Mouse (Mus musculus) forebrain, embryonic 12.5 days (tissue): Measurements from ENCODE around the gene Numa1. TPM values are rescaled to one million over a fixed set of nuclear protein-coding genes. Genes with fewer than 3 reads are reported as not detected.
"Not testable (repeated sequence)": the region's sequence is repeated elsewhere in the genome, so short reads cannot be mapped to it uniquely, and the experiment has no call there.

Experiments used
- ATAC-seq: fragments of 200-750 bp; cut with Nextera tagmentation; 2 replicates; pipeline ENCODE4 v1.8.0; 2017; ENCODE audit warnings: moderate TSS enrichment; ENCODE audit not compliant: low FRiP score
- H3K27ac ChIP-seq: fragments of 300-500 bp; sonication (generic); 2 replicates; pipeline ENCODE4 v1.5.1; 2016; ENCODE audit warnings: mild to moderate bottlenecking
- H3K27me3 ChIP-seq: fragments of 300-500 bp; sonication (generic); 2 replicates; pipeline ENCODE4 v1.6.1; 2016; ENCODE audit warnings: mild to moderate bottlenecking
- H3K36me3 ChIP-seq: fragments of 300-500 bp; sonication (generic); replicated peaks from 2 replicates; pipeline ENCODE4 v1.6.1; 2016; ENCODE audit warnings: mild to moderate bottlenecking
- H3K4me1 ChIP-seq: fragments of 300-500 bp; sonication (generic); 2 replicates; pipeline ENCODE4 v1.6.1; 2016
- H3K4me2 ChIP-seq: fragments of 300-500 bp; sonication (generic); 2 replicates; pipeline ENCODE4 v1.6.1; 2016; ENCODE audit warnings: mild to moderate bottlenecking, moderate library complexity
- H3K4me3 ChIP-seq: fragments of 300-500 bp; sonication (generic); replicated peaks from 2 replicates; pipeline ENCODE4 v1.5.1; 2016; ENCODE audit warnings: mild to moderate bottlenecking
- H3K9ac ChIP-seq: fragments of 300-500 bp; sonication (generic); 2 replicates; pipeline ENCODE4 v1.6.1; 2016; ENCODE audit warnings: mild to moderate bottlenecking
- H3K9me3 ChIP-seq: fragments of 300-500 bp; sonication (generic); 2 replicates; pipeline ENCODE4 v1.6.1; 2016
- WGBS: fragments of 180-500 bp; shearing (Covaris S2); methylation state at CpG from one replicate; pipeline ENCODE4 v1.1.7; 2016; 5-methylcytosine and 5-hydroxymethylcytosine counted together
- polyA plus RNA-seq: library from polyadenylated mRNA; unstranded; fragments of >200 nt; fragmentation: Nextera tagmentation; extraction: Ambion mirVana; gene quantifications from 2 replicates; pipeline ENCODE4 v1.2.1, GENCODE M21; 2016

Numa1 gene
- polyA plus RNA-seq, 1 experiment from 2014 or later, result 112 TPM

- H3K9ac ChIP-seq, result no peak overlapping the region
- 92% methylated on average over 4 of the region's 4 CpGs for WGBS
- H3K27me3 ChIP-seq, result no peaks in the 10 kb centered on the region
- peaks cover 13% of the 10 kb centered on the region for H3K4me1 ChIP-seq
- ATAC-seq, result no peak
- no peak overlapping the region for H3K4me3 ChIP-seq
- H3K27ac ChIP-seq, result no peak overlapping the region
- H3K9me3 ChIP-seq, result no peaks in the 10 kb centered on the region
- H3K4me2 ChIP-seq, result no peak overlapping the region
- peaks cover 14% of the 10 kb centered on the region; the same call in 1 of the 2 replicates for H3K36me3 ChIP-seq
These were observed 5.8 kb downstream of the Numa1 start for GRCm38 (mm10) chr7:101939758-101940157.

GRCm38 (mm10) chr7:101949008-101949407, 15.1 kb downstream of the Numa1 start:
- ATAC-seq, H3K4me3 ChIP-seq: not testable (repeated sequence)
- 91% methylated on average over 5 of the region's 5 CpGs for WGBS

GRCm38 (mm10) chr7:101951648-101952047, 17.7 kb downstream of the Numa1 start:
- no peaks in the 10 kb centered on the region for H3K9me3 ChIP-seq
- no peaks in the 10 kb centered on the region for H3K4me1 ChIP-seq
- no peak overlapping the region for H3K4me2 ChIP-seq
- H3K9ac ChIP-seq, result no peak overlapping the region
- H3K27me3 ChIP-seq, result no peaks in the 10 kb centered on the region
- no peak overlapping the region for H3K4me3 ChIP-seq
- H3K27ac ChIP-seq, result no peak overlapping the region
- peaks cover 3% of the 10 kb centered on the region; the same call in 1 of the 2 replicates for H3K36me3 ChIP-seq
- ATAC-seq, result no peak
- 92% methylated on average over 1 of the region's 1 CpGs for WGBS

More at GRCm38 (mm10) chr7:101949008-101949407, 15.1 kb downstream of the Numa1 start:
- H3K9ac ChIP-seq, H3K36me3 ChIP-seq, H3K27ac ChIP-seq, H3K9me3 ChIP-seq, H3K4me2 ChIP-seq, H3K27me3 ChIP-seq, H3K4me1 ChIP-seq: not testable (repeated sequence)

DNA sequence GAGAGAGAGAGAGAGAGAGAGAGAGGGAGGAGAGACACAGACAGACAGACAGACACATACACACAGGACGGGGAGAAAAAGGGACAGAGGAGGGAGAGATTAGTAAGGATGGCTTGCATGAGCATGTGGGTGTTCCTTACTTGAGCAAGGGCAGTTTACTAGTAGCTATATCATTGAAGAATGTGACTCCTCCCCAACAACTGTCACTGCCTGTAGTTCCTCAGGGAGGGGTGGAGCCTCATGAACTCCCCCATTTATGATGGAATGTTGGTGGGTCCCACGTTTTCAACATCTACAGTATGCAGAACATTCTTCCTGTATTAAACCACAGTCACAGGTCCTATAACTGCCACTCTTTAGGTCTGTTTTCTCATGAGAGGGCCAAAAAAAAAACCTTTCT, 18.2 kb downstream of the Numa1 start:
- ATAC-seq, result no peak
- Histone ChIP-seq H3K36me3 (peaks cover 3% of the 10 kb centered on the region; the same call in 1 of the 2 replicates), H3K27me3 (no peaks in the 10 kb centered on the region), H3K9me3 (no peaks in the 10 kb centered on the region), H3K4me1 (no peaks in the 10 kb centered on the region), H3K9ac (no peak overlapping the region), H3K27ac (no peak overlapping the region), H3K4me3 (no peak overlapping the region), H3K4me2 (no peak overlapping the region)
- WGBS, result 73% methylated on average over 2 of the region's 2 CpGs

DNA sequence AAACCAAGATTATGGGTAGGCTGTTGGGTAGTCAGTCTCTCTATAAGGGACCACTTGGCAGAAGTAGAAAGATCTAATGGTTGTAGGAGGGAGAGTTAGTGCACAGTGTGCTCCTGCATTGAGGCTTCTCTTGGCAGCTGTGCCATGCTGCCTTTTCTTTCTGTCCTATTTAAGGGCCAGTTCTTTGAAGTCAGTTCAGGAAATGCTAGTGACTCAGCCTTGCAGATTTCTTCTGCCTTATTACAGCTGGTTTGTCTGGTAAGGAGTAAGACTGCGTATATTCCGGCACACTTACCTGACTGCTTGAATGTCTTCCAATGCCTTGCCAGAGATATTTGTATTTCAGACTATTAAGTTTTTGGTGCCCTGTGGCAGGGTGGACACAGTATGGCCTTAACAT, 20.3 kb downstream of the Numa1 start:
- Histone ChIP-seq H3K4me3 (no peak overlapping the region), H3K27me3 (no peaks in the 10 kb centered on the region), H3K9ac (no peak overlapping the region), H3K9me3 (no peaks in the 10 kb centered on the region), H3K4me1 (no peaks in the 10 kb centered on the region), H3K4me2 (no peak overlapping the region), H3K36me3 (peaks cover 3% of the 10 kb centered on the region; the same call in 1 of the 2 replicates), H3K27ac (no peak overlapping the region)
- no peak for ATAC-seq
- 96% methylated on average over 2 of the region's 2 CpGs for WGBS

DNA sequence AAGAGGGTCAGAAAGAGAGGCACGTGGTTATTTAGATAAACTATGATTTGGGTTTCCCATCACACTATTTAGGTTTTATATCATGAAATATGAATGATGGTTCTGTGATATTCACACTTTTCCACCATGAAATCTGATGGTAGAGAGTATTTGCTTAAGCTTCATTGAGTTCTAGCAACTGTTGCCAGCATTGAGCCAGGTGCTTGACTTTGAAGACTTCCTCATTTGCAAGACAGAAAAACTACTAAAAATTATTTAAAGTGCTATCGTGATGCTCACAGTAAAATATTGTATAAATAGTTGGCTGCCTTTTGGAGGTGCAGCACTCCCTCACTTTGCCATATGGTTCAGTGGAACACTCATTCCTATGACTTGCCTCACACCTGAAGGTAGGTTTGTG, 21.4 kb downstream of the Numa1 start:
- Histone ChIP-seq H3K27ac (no peak overlapping the region), H3K9me3 (no peaks in the 10 kb centered on the region), H3K4me1 (peaks cover 8% of the 10 kb centered on the region; the same call in 1 of the 2 replicates), H3K4me2 (no peak overlapping the region), H3K4me3 (no peak overlapping the region), H3K27me3 (no peaks in the 10 kb centered on the region), H3K36me3 (peaks cover 3% of the 10 kb centered on the region; the same call in 1 of the 2 replicates), H3K9ac (no peak overlapping the region)
- 88% methylated on average over 2 of the region's 2 CpGs for WGBS
- no peak for ATAC-seq

DNA sequence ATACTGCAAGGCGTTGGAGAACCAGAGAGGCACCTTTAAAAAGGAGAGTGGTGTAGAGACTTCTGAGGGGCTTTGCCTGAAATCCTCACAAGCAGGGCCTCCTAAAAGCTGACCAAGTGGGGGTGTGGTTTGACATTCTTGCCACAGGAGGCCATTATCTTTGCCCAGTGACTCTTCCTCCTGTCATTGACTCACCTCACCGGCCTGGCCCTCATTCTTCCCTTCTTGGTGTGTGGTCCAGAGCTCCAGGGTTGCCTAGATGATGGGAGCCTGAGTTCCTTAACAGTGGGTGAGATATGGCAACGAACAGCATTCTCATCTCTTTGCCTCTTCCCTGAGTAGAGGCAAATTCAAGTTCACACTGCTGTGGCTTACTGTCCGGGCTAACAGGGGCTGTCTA, 22.0 kb downstream of the Numa1 start:
- no peak overlapping the region for H3K4me2 ChIP-seq

DNA sequence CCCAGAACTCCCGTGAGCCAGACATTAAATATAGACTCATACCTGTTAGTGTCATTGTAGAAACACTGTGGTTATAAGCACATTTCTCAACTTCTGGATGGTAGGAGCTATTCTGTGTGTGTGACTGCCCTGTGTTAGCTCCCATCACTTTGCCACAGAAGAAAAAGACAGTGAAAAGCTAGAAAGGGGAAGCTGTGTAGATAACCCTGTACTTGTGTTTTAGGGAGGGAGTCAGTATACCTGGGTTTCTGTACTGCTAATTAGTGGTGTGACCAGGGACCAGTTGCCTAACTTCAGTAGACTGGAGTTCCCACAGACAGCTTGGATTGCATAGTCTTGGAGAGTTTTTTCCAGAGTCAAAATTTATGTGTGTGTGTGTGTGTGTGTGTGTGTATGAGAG, 22.6 kb downstream of the Numa1 start:
- Histone ChIP-seq H3K9me3 (no peaks in the 10 kb centered on the region), H3K4me1 (peaks cover 8% of the 10 kb centered on the region; the same call in 1 of the 2 replicates), H3K4me3 (no peak overlapping the region), H3K27me3 (no peaks in the 10 kb centered on the region), H3K9ac (no peak overlapping the region), H3K27ac (no peak overlapping the region), H3K36me3 (peaks cover 3% of the 10 kb centered on the region; the same call in 1 of the 2 replicates), H3K4me2 (no peak overlapping the region)
- 89% methylated on average over 1 of the region's 1 CpGs for WGBS
- no peak for ATAC-seq

More for the DNA sequence above, 22.0 kb downstream of the Numa1 start:
- no peak overlapping the region for H3K4me3 ChIP-seq
- H3K27me3 ChIP-seq, result no peaks in the 10 kb centered on the region
- no peak for ATAC-seq
- H3K9ac ChIP-seq, result no peak overlapping the region
- H3K9me3 ChIP-seq, result no peaks in the 10 kb centered on the region
- peaks cover 3% of the 10 kb centered on the region; the same call in 1 of the 2 replicates for H3K36me3 ChIP-seq
- H3K4me1 ChIP-seq, result peaks cover 8% of the 10 kb centered on the region; the same call in 1 of the 2 replicates
- 67% methylated on average over 4 of the region's 4 CpGs for WGBS
- no peak overlapping the region for H3K27ac ChIP-seq

GRCm38 (mm10) chr7:101956911-101957310, 23.0 kb downstream of the Numa1 start:
- H3K27ac ChIP-seq, result no peak overlapping the region

DNA sequence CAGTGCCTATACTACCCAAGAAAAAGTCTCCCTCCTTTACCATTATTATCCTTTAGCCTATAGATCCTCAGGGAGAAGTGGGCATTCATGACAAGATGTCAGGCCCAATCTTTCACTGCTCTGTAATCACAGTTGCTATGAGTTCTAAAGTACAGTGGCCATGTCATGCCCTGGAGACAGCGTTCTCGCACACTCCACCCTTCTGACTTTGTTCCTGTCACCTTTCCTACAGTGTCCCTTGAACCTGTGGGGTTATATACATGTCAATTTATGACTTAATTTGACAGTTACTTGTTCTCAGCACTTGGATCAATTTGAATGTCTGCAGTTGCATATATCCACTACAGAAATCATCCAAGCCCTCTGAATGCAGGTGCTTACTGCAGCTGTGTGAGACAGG, 28.9 kb downstream of the Numa1 start:
- H3K36me3 ChIP-seq, result no peaks in the 10 kb centered on the region
- no peak overlapping the region for H3K4me3 ChIP-seq
- H3K27ac ChIP-seq, result no peak overlapping the region
- H3K9me3 ChIP-seq, result no peaks in the 10 kb centered on the region
- no peak for ATAC-seq
- H3K4me2 ChIP-seq, result no peak overlapping the region
- 94% methylated on average over 2 of the region's 2 CpGs for WGBS
- peaks cover 8% of the 10 kb centered on the region; the same call in 1 of the 2 replicates for H3K4me1 ChIP-seq
- no peaks in the 10 kb centered on the region for H3K27me3 ChIP-seq
- no peak overlapping the region for H3K9ac ChIP-seq

More at GRCm38 (mm10) chr7:101956911-101957310, 23.0 kb downstream of the Numa1 start:
- Histone ChIP-seq H3K36me3 (peaks cover 3% of the 10 kb centered on the region; the same call in 1 of the 2 replicates), H3K27me3 (no peaks in the 10 kb centered on the region), H3K4me3 (no peak overlapping the region), H3K9ac (no peak overlapping the region), H3K9me3 (no peaks in the 10 kb centered on the region), H3K4me1 (peaks cover 8% of the 10 kb centered on the region; the same call in 1 of the 2 replicates), H3K4me2 (no peak overlapping the region)
- no peak for ATAC-seq
- 92% methylated on average over 5 of the region's 5 CpGs for WGBS

DNA sequence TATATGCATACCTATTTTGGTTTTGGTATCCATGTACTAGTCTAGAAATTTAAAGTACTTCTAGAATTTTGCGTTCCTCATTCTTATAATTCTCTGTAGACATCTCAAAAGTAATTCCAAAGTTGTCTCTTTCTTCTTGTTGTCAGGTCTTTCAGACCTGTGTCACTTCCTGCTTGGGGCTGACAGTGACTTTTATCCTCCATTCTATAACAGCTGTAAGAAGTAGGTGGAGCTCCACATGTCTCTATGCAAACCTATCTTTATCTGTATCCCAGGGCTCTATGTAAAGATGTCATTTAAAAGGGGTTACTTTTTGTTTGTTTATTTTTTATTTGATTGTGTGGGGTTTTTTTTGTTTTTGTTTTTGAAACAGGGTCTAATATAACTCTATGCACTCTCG, 29.7 kb downstream of the Numa1 start:
- Histone ChIP-seq H3K27ac (no peak overlapping the region), H3K36me3 (no peaks in the 10 kb centered on the region), H3K27me3 (no peaks in the 10 kb centered on the region), H3K9me3 (no peaks in the 10 kb centered on the region), H3K4me3 (no peak overlapping the region), H3K4me2 (no peak overlapping the region), H3K4me1 (peaks cover 11% of the 10 kb centered on the region), H3K9ac (no peak overlapping the region)
- WGBS, result 91% methylated on average over 2 of the region's 2 CpGs
- no peak for ATAC-seq

- no peak overlapping the region for H3K9ac ChIP-seq
These were observed 30.6 kb downstream of the Numa1 start for GRCm38 (mm10) chr7:101964551-101964950.

GRCm38 (mm10) chr7:101965606-101966005, 31.7 kb downstream of the Numa1 start:
- Histone ChIP-seq H3K4me2 (no peak overlapping the region), H3K4me3 (no peak overlapping the region), H3K27ac (no peak overlapping the region), H3K9ac (no peak overlapping the region), H3K4me1 (peaks cover 9% of the 10 kb centered on the region), H3K27me3 (no peaks in the 10 kb centered on the region), H3K36me3 (no peaks in the 10 kb centered on the region), H3K9me3 (no peaks in the 10 kb centered on the region)
- no peak for ATAC-seq
- 73% methylated on average over 2 of the region's 2 CpGs for WGBS

More at GRCm38 (mm10) chr7:101964551-101964950, 30.6 kb downstream of the Numa1 start:
- Histone ChIP-seq H3K27ac (no peak overlapping the region), H3K4me3 (no peak overlapping the region), H3K9me3 (no peaks in the 10 kb centered on the region), H3K36me3 (no peaks in the 10 kb centered on the region), H3K4me2 (no peak overlapping the region), H3K4me1 (peaks cover 15% of the 10 kb centered on the region), H3K27me3 (no peaks in the 10 kb centered on the region)
- 91% methylated on average over 4 of the region's 4 CpGs for WGBS
- ATAC-seq, result no peak
